In the genomic region with DNA sequence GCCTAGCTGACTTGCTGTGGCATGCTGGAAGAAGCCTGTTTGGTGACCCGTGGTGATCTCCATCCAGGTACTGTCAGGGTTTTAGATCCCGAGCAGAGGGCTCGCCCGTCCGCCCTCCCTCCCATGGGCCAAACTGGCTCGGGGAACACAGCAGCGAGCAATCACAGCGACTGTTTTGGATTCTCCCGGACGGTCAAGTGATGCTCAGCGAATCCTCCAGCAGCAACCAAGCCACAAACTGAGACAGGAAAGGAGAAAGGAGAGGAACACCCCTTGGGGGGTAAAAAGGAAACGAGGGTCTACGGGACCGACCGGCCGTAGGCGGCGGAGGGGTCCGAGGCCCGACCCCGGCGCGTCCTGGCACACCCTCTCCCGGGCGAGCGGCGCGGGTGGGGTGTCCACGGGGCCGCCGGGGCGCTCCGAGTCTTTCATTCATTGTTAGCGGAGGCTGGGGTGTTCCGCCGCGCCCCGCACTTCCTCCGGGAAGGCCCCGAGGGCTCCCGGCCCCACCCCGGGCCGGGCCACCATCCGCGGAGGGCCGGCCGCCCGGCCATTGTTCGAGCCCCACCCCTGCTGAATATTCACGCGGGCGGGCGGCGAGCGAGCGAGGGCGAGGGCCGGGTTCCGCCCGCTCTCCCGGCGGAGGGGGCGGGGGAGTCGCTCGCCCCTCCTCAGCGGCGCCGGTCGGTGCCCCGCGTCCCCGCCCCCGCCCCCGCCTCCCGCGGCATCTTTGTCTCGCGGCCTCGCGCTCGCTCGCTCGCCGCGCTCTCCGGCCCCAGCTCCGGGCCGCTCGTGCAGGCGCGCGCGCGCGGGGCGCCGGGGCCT, we compare ENCODE assay signal across 8 mouse cellular contexts. TPM values are rescaled to one million over a fixed set of nuclear protein-coding genes. Genes with fewer than 3 reads are reported as not detected.
A peak's percentile ranks its signal among the peaks of the same experiment; 100 is the strongest.
DNase-seq lines count a peak whose midpoint lies in the region; ATAC-seq lines count a peak whose summit lies in the region.

Gene Map4k4, plus strand, starts transcription at position 733 of the 825 bp plus-strand sequence.

- H3K9me3 ChIP-seq in hindbrain, embryonic 10.5 days: no peaks in the 10 kb centered on the region

- peak within 1 kb of the TSS; percentile 84 for H3K4me3 ChIP-seq in hindbrain, embryonic 10.5 days

- peak; percentile 90 for DNase-seq in MN1 (ENCODE audit: low spot score)
- peak; percentile 72 for DNase-seq in cerebellum, adult 9-10 months
- peak; percentile 81 for DNase-seq in hindbrain, embryonic 10.5 days (ENCODE audit: low spot score)
- peak; percentile 55 to 79 for DNase-seq in layer of hippocampus, postnatal 10 days (ENCODE audit: low spot score in 2 of 2)
- peak; percentile 86 for DNase-seq in lung, postnatal 14 days
- DNase-seq in ovary, postnatal 36 days (ENCODE audit: low spot score): peak; percentile 87
- DNase-seq in thymus, postnatal 25 days: peak; percentile 75

- H3K27me3 ChIP-seq in hindbrain, embryonic 10.5 days (ENCODE audit: insufficient read depth, poor library complexity, severe bottlenecking): peaks cover 23% of the 10 kb centered on the region; the same call in 1 of the 2 replicates

- WGBS in hindbrain, embryonic 10.5 days: under 1% methylated on average over 95 of the region's 97 CpGs

- peak within 1 kb of the TSS; percentile 100 for H3K27ac ChIP-seq in hindbrain, embryonic 10.5 days

- peak; percentile 50 for ATAC-seq in frontal cortex, adult (ENCODE audit: low TSS enrichment)

- peaks cover 22% of the 10 kb centered on the region for H3K36me3 ChIP-seq in hindbrain, embryonic 10.5 days

- peaks cover 51% of the 10 kb centered on the region for H3K4me1 ChIP-seq in hindbrain, embryonic 10.5 days (replicated peaks)

RNA-seq across cellular contexts. Expression of gene Map4k4, which starts in this region (rescaled TPM):
- 38.5 and 40.1 TPM in 2 replicates for polyA plus RNA-seq in hindbrain, embryonic 10.5 days (2016; fragmentation: Nextera tagmentation; extraction: Ambion mirVana)
- 100 to 1,000 TPM; 238 to 240 TPM for total RNA-seq in layer of hippocampus, postnatal 10 days (2021)

Comparison
In these comparisons a context has a peak if more than half of its experiments do, and no peak if none do; other contexts are left out.
1. Peak in every context shown above with its lines: DNase-seq, ATAC-seq, H3K4me3 ChIP-seq and H3K27ac ChIP-seq.